Mouse (Mus musculus): Measurements from ENCODE around the gene Duox1. TPM values are rescaled to one million over a fixed set of nuclear protein-coding genes. Genes with fewer than 3 reads are reported as not detected.

The Duox1 gene
- polyA plus RNA-seq, 1 experiment, result not detected

GRCm38 (mm10) chr2:122361868-122362621 lies 46.6 kb downstream of the Duox1 start:
- TF ChIP-seq CTCF (IDR thresholded peaks at IDR 0.05; ENCODE audit: extremely low read depth, insufficient read depth, insufficient read length, insufficient replicate concordance) (no peak), POLR2A (IDR thresholded peaks at IDR 0.05; ENCODE audit: low read depth, low read length) (no peak)
- H3K27ac ChIP-seq (ENCODE audit: insufficient read depth, low read length), result no peak overlapping the region
- no peak for DNase-seq (ENCODE audit: low read depth in 1 of 2, low spot score in 2 of 2)
- WGBS, result 63% methylated on average over 10 of the region's 10 CpGs
- peaks cover 8% of the 10 kb centered on the region; the same call in 1 of the 2 replicates for H3K4me1 ChIP-seq (ENCODE audit: control insufficient read depth, insufficient read depth, insufficient read length)
- no peaks in the 10 kb centered on the region for H3K27me3 ChIP-seq (ENCODE audit: control insufficient read depth, insufficient read depth, low read length)
- H3K36me3 ChIP-seq (ENCODE audit: control insufficient read depth, insufficient read depth, low read length), result no peaks in the 10 kb centered on the region
- no peak overlapping the region for H3K4me3 ChIP-seq (ENCODE audit: extremely low read depth, insufficient read depth, insufficient read length)

GRCm38 (mm10) chr2:122362622-122363523 lies 47.4 kb downstream of the Duox1 start:
- no peaks in the 10 kb centered on the region for H3K36me3 ChIP-seq (ENCODE audit: control insufficient read depth, insufficient read depth, low read length)

GRCm38 (mm10) chr2:122364352-122364944 lies 49.0 kb downstream of the Duox1 start:
- H3K4me3 ChIP-seq (ENCODE audit: extremely low read depth, insufficient read depth, insufficient read length), result no peak overlapping the region
- TF ChIP-seq CTCF (IDR thresholded peaks at IDR 0.05; ENCODE audit: extremely low read depth, insufficient read depth, insufficient read length, insufficient replicate concordance), result no peak
- no peak for TF ChIP-seq POLR2A (IDR thresholded peaks at IDR 0.05; ENCODE audit: low read depth, low read length)
- H3K27ac ChIP-seq (ENCODE audit: insufficient read depth, low read length), result no peak overlapping the region
- H3K27me3 ChIP-seq (ENCODE audit: control insufficient read depth, insufficient read depth, low read length), result no peaks in the 10 kb centered on the region
- 81% methylated on average over 3 of the region's 3 CpGs for WGBS
- peaks cover 11% of the 10 kb centered on the region for H3K4me1 ChIP-seq (ENCODE audit: control insufficient read depth, insufficient read depth, insufficient read length)
- no peaks in the 10 kb centered on the region for H3K36me3 ChIP-seq (ENCODE audit: control insufficient read depth, insufficient read depth, low read length)
- DNase-seq (ENCODE audit: low read depth in 1 of 2, low spot score in 2 of 2), result no peak

More at GRCm38 (mm10) chr2:122362622-122363523, 47.4 kb downstream of the Duox1 start:
- H3K4me3 ChIP-seq (ENCODE audit: extremely low read depth, insufficient read depth, insufficient read length), result no peak overlapping the region
- no peaks in the 10 kb centered on the region for H3K27me3 ChIP-seq (ENCODE audit: control insufficient read depth, insufficient read depth, low read length)
- WGBS, result 91% methylated on average over 13 of the region's 13 CpGs
- no peak for DNase-seq (ENCODE audit: low read depth in 1 of 2, low spot score in 2 of 2)
- H3K4me1 ChIP-seq (ENCODE audit: control insufficient read depth, insufficient read depth, insufficient read length), result peaks cover 8% of the 10 kb centered on the region; the same call in 1 of the 2 replicates
- no peak overlapping the region for H3K27ac ChIP-seq (ENCODE audit: insufficient read depth, low read length)
- TF ChIP-seq CTCF (IDR thresholded peaks at IDR 0.05; ENCODE audit: extremely low read depth, insufficient read depth, insufficient read length, insufficient replicate concordance), result no peak
- no peak for TF ChIP-seq POLR2A (IDR thresholded peaks at IDR 0.05; ENCODE audit: low read depth, low read length)

GRCm38 (mm10) chr2:122365244-122365866 lies 49.9 kb downstream of the Duox1 start:
- peaks cover 11% of the 10 kb centered on the region for H3K4me1 ChIP-seq (ENCODE audit: control insufficient read depth, insufficient read depth, insufficient read length)
- no peak overlapping the region for H3K4me3 ChIP-seq (ENCODE audit: extremely low read depth, insufficient read depth, insufficient read length)
- no peaks in the 10 kb centered on the region for H3K36me3 ChIP-seq (ENCODE audit: control insufficient read depth, insufficient read depth, low read length)
- TF ChIP-seq POLR2A (IDR thresholded peaks at IDR 0.05; ENCODE audit: low read depth, low read length) (no peak), CTCF (IDR thresholded peaks at IDR 0.05; ENCODE audit: extremely low read depth, insufficient read depth, insufficient read length, insufficient replicate concordance) (no peak)
- 86% methylated on average over 10 of the region's 10 CpGs for WGBS
- H3K27me3 ChIP-seq (ENCODE audit: control insufficient read depth, insufficient read depth, low read length), result no peaks in the 10 kb centered on the region
- DNase-seq (ENCODE audit: low read depth in 1 of 2, low spot score in 2 of 2), result no peak
- no peak overlapping the region for H3K27ac ChIP-seq (ENCODE audit: insufficient read depth, low read length)

GRCm38 (mm10) chr2:122366039-122366438 lies 50.6 kb downstream of the Duox1 start:
- no peak overlapping the region for H3K4me3 ChIP-seq (ENCODE audit: extremely low read depth, insufficient read depth, insufficient read length)
- DNase-seq (ENCODE audit: low read depth in 1 of 2, low spot score in 2 of 2), result no peak
- no peaks in the 10 kb centered on the region for H3K36me3 ChIP-seq (ENCODE audit: control insufficient read depth, insufficient read depth, low read length)
- WGBS, result 83% methylated on average over 3 of the region's 3 CpGs
- H3K27me3 ChIP-seq (ENCODE audit: control insufficient read depth, insufficient read depth, low read length), result no peaks in the 10 kb centered on the region
- no peak overlapping the region for H3K27ac ChIP-seq (ENCODE audit: insufficient read depth, low read length)
- no peak for TF ChIP-seq CTCF (IDR thresholded peaks at IDR 0.05; ENCODE audit: extremely low read depth, insufficient read depth, insufficient read length, insufficient replicate concordance)
- no peak for TF ChIP-seq POLR2A (IDR thresholded peaks at IDR 0.05; ENCODE audit: low read depth, low read length)
- peaks cover 8% of the 10 kb centered on the region for H3K4me1 ChIP-seq (ENCODE audit: control insufficient read depth, insufficient read depth, insufficient read length)

GRCm38 (mm10) chr2:122366706-122367105 lies 51.2 kb downstream of the Duox1 start:
- 91% methylated on average over 5 of the region's 5 CpGs for WGBS

More at GRCm38 (mm10) chr2:122366706-122367105, 51.2 kb downstream of the Duox1 start:
- no peak for DNase-seq (ENCODE audit: low read depth in 1 of 2, low spot score in 2 of 2)
- peaks cover 6% of the 10 kb centered on the region for H3K4me1 ChIP-seq (ENCODE audit: control insufficient read depth, insufficient read depth, insufficient read length)
- H3K36me3 ChIP-seq (ENCODE audit: control insufficient read depth, insufficient read depth, low read length), result no peaks in the 10 kb centered on the region
- no peak overlapping the region for H3K27ac ChIP-seq (ENCODE audit: insufficient read depth, low read length)
- no peaks in the 10 kb centered on the region for H3K27me3 ChIP-seq (ENCODE audit: control insufficient read depth, insufficient read depth, low read length)
- no peak overlapping the region for H3K4me3 ChIP-seq (ENCODE audit: extremely low read depth, insufficient read depth, insufficient read length)
- TF ChIP-seq CTCF (IDR thresholded peaks at IDR 0.05; ENCODE audit: extremely low read depth, insufficient read depth, insufficient read length, insufficient replicate concordance) (no peak), POLR2A (IDR thresholded peaks at IDR 0.05; ENCODE audit: low read depth, low read length) (no peak)
